ENCODE assay signal across 8 mouse cellular contexts in genomic region chr2:165473003-165473402, GRCm38 (mm10). TPM values are rescaled to one million over a fixed set of nuclear protein-coding genes. Genes with fewer than 3 reads are reported as not detected.
A peak's percentile ranks its signal among the peaks of the same experiment; 100 is the strongest.
DNase-seq lines count a peak whose midpoint lies in the region; ATAC-seq lines count a peak whose summit lies in the region.

Gene Slc13a3, minus strand, starts transcription at chr2:165473230.

- H3K9me3 ChIP-seq in heart, embryonic 15.5 days (replicated peaks): no peaks in the 10 kb centered on the region
- no peaks in the 10 kb centered on the region for H3K9me3 ChIP-seq in embryonic facial prominence, embryonic 12.5 days
- H3K9me3 ChIP-seq in liver, embryonic 12.5 days (replicated peaks): no peaks in the 10 kb centered on the region
- no peaks in the 10 kb centered on the region for H3K9me3 ChIP-seq in stomach, embryonic 16.5 days (replicated peaks; ENCODE audit: control insufficient read depth, low read length)

- no peak; the same call in 1 of the 2 replicates for ATAC-seq in heart, embryonic 15.5 days (replicated peaks; ENCODE audit: insufficient number of reproducible peaks, insufficient read depth, low FRiP score, low read depth)
- no peak for ATAC-seq in embryonic facial prominence, embryonic 12.5 days (ENCODE audit: insufficient number of reproducible peaks, insufficient read depth, low FRiP score, low TSS enrichment)
- ATAC-seq in liver, embryonic 12.5 days: no peak
- peak; percentile 41; the same call in 1 of the 2 replicates for ATAC-seq in stomach, embryonic 16.5 days (ENCODE audit: insufficient read depth, low FRiP score)

- H3K27me3 ChIP-seq in heart, embryonic 15.5 days: peaks cover 58% of the 10 kb centered on the region
- H3K27me3 ChIP-seq in embryonic facial prominence, embryonic 12.5 days: peaks cover 20% of the 10 kb centered on the region
- H3K27me3 ChIP-seq in liver, embryonic 12.5 days (replicated peaks): peaks cover 48% of the 10 kb centered on the region
- peaks cover 22% of the 10 kb centered on the region; the same call in 1 of the 2 replicates for H3K27me3 ChIP-seq in stomach, embryonic 16.5 days (ENCODE audit: control insufficient read depth, insufficient read depth, low read length)

- H3K4me2 ChIP-seq in heart, embryonic 15.5 days: peak within 1 kb of the TSS; percentile 50
- peak within 1 kb of the TSS; percentile 44 for H3K4me2 ChIP-seq in embryonic facial prominence, embryonic 12.5 days (replicated peaks)
- peak within 1 kb of the TSS; percentile 48 for H3K4me2 ChIP-seq in liver, embryonic 12.5 days
- peak within 1 kb of the TSS; percentile 48 for H3K4me2 ChIP-seq in stomach, embryonic 16.5 days (ENCODE audit: low read depth, low read length)

- no peak within 1 kb of the TSS for H3K27ac ChIP-seq in heart, embryonic 15.5 days
- no peak within 1 kb of the TSS for H3K27ac ChIP-seq in embryonic facial prominence, embryonic 12.5 days
- no peak within 1 kb of the TSS for H3K27ac ChIP-seq in liver, embryonic 12.5 days
- H3K27ac ChIP-seq in stomach, embryonic 16.5 days (ENCODE audit: low read length): no peak within 1 kb of the TSS

- 5% methylated on average over 35 of the region's 35 CpGs for WGBS in heart, embryonic 15.5 days
- WGBS in embryonic facial prominence, embryonic 12.5 days: 6% methylated on average over 26 of the region's 35 CpGs
- WGBS in liver, embryonic 12.5 days (ENCODE audit: insufficient replicate concordance): 3% methylated on average over 35 of the region's 35 CpGs
- under 1% methylated on average over 32 of the region's 35 CpGs for WGBS in stomach, embryonic 16.5 days

- no peak within 1 kb of the TSS for H3K9ac ChIP-seq in heart, embryonic 15.5 days
- peak within 1 kb of the TSS; percentile 36; the same call in 1 of the 2 replicates for H3K9ac ChIP-seq in embryonic facial prominence, embryonic 12.5 days
- no peak within 1 kb of the TSS for H3K9ac ChIP-seq in liver, embryonic 12.5 days
- peak within 1 kb of the TSS; percentile 46 for H3K9ac ChIP-seq in stomach, embryonic 16.5 days (ENCODE audit: low read length)

- no peaks in the 10 kb centered on the region for H3K36me3 ChIP-seq in heart, embryonic 15.5 days
- no peaks in the 10 kb centered on the region for H3K36me3 ChIP-seq in embryonic facial prominence, embryonic 12.5 days
- no peaks in the 10 kb centered on the region for H3K36me3 ChIP-seq in liver, embryonic 12.5 days
- H3K36me3 ChIP-seq in stomach, embryonic 16.5 days (ENCODE audit: control insufficient read depth, insufficient read depth, low read length): no peaks in the 10 kb centered on the region

- DNase-seq in heart, adult 18-20 months: no peak
- peak; percentile 48 for DNase-seq in kidney, adult 11 months
- DNase-seq in frontal cortex, postnatal 14 days (ENCODE audit: low spot score in 2 of 2): no peak
- DNase-seq in frontal cortex, postnatal 36 days (ENCODE audit: low spot score in 2 of 2): no peak

- H3K4me1 ChIP-seq in heart, embryonic 15.5 days (replicated peaks): peaks cover 5% of the 10 kb centered on the region; the same call in 1 of the 2 replicates
- H3K4me1 ChIP-seq in embryonic facial prominence, embryonic 12.5 days: peaks cover 4% of the 10 kb centered on the region; the same call in 1 of the 2 replicates
- peaks cover 5% of the 10 kb centered on the region; the same call in 1 of the 2 replicates for H3K4me1 ChIP-seq in liver, embryonic 12.5 days
- no peaks in the 10 kb centered on the region for H3K4me1 ChIP-seq in stomach, embryonic 16.5 days (ENCODE audit: control insufficient read depth, insufficient read depth, low read length)

- H3K4me3 ChIP-seq in heart, embryonic 15.5 days: peak within 1 kb of the TSS; percentile 28
- H3K4me3 ChIP-seq in embryonic facial prominence, embryonic 12.5 days: peak within 1 kb of the TSS; percentile 18; the same call in 1 of the 2 replicates
- peak within 1 kb of the TSS; percentile 26 for H3K4me3 ChIP-seq in liver, embryonic 12.5 days
- H3K4me3 ChIP-seq in stomach, embryonic 16.5 days (replicated peaks; ENCODE audit: low read length): peak within 1 kb of the TSS; percentile 13

RNA-seq across cellular contexts. Expression of gene Slc13a3, which starts in this region (rescaled TPM):
- polyA plus RNA-seq in heart, embryonic 15.5 days (2015; fragmentation: Nextera tagmentation; extraction: Ambion mirVana): 0.24 and 0.27 TPM in 2 replicates
- under 1 TPM; 0.25 to 0.31 TPM for total RNA-seq in heart, adult 18-20 months (2021)
- 0.10 and 0.24 TPM in 2 replicates for polyA plus RNA-seq in embryonic facial prominence, embryonic 12.5 days (2016; fragmentation: Nextera tagmentation; extraction: Ambion mirVana)
- polyA plus RNA-seq in liver, embryonic 12.5 days (2016; fragmentation: Nextera tagmentation; extraction: Ambion mirVana): 3.6 and 3.8 TPM in 2 replicates
- polyA plus RNA-seq in stomach, embryonic 16.5 days (2015; fragmentation: Nextera tagmentation; extraction: Ambion mirVana): 0.87 and 1.00 TPM in 2 replicates

Comparison
In these comparisons a context has a peak if more than half of its experiments do, and no peak if none do; other contexts are left out.
1. Peak in ATAC-seq, H3K4me3 ChIP-seq, H3K9ac ChIP-seq and H3K4me2 ChIP-seq in stomach, embryonic 16.5 days; RNA of the gene not detected or under 1 TPM.